Mouse (Mus musculus): ENCODE data around the gene Olfr160.
A peak's percentile ranks its signal among the peaks of the same experiment; 100 is the strongest.

Olfr160 gene

GRCm38 (mm10) chr9:37716150-37716549, at the start of gene Olfr160:
TSS of gene Olfr160 (minus strand) at chr9:37716250.
- no peak for DNase-seq (ENCODE audit: low spot score in 2 of 2)

GRCm38 (mm10) chr9:37762541-37762940, 46.5 kb upstream of the Olfr160 start:
- no peak for DNase-seq (ENCODE audit: low spot score in 2 of 2)

GRCm38 (mm10) chr9:37761728-37762127, 45.7 kb upstream of the Olfr160 start:
- DNase-seq (ENCODE audit: low spot score in 2 of 2) = no peak

- DNase-seq (ENCODE audit: low spot score in 2 of 2) = no peak
These were observed 36.0 kb upstream of the Olfr160 start for GRCm38 (mm10) chr9:37752006-37752405.

- no peak for DNase-seq (ENCODE audit: low spot score in 2 of 2)
These were observed 35.4 kb upstream of the Olfr160 start for GRCm38 (mm10) chr9:37751467-37751866.

- DNase-seq (ENCODE audit: low spot score in 2 of 2) = peak; percentile 12 to 36
These were observed 34.4 kb upstream of the Olfr160 start for GRCm38 (mm10) chr9:37750319-37751075.

- no peak for DNase-seq (ENCODE audit: low spot score in 2 of 2)
These were observed 28.8 kb upstream of the Olfr160 start, which contains the start of gene Olfr874 for GRCm38 (mm10) chr9:37744806-37745205. TSS of gene Olfr874 (plus strand) at chr9:37745106.

GRCm38 (mm10) chr9:37734310-37734709, 18.3 kb upstream of the Olfr160 start:
- no peak for DNase-seq (ENCODE audit: low spot score in 2 of 2)

GRCm38 (mm10) chr9:37689970-37690686, 25.9 kb downstream of the Olfr160 start:
- DNase-seq (ENCODE audit: low spot score in 2 of 2) = no peak

GRCm38 (mm10) chr9:37687941-37688303, 28.1 kb downstream of the Olfr160 start:
- DNase-seq (ENCODE audit: low spot score in 2 of 2) = no peak

GRCm38 (mm10) chr9:37687288-37687940, 28.6 kb downstream of the Olfr160 start:
- no peak for DNase-seq (ENCODE audit: low spot score in 2 of 2)

- DNase-seq (ENCODE audit: low spot score in 2 of 2) = peak in 1 of 2 experiments; percentile 50
These were observed 34.9 kb downstream of the Olfr160 start for GRCm38 (mm10) chr9:37681123-37681522.

GRCm38 (mm10) chr9:37675287-37675686, 40.8 kb downstream of the Olfr160 start:
- DNase-seq (ENCODE audit: low spot score in 2 of 2) = peak; percentile 49 to 79

GRCm38 (mm10) chr9:37670261-37670660, 45.8 kb downstream of the Olfr160 start:
- DNase-seq (ENCODE audit: low spot score in 2 of 2) = no peak

- no peak for DNase-seq (ENCODE audit: low spot score in 2 of 2)
These were observed 46.4 kb downstream of the Olfr160 start for GRCm38 (mm10) chr9:37669678-37670077.

GRCm38 (mm10) chr9:37669115-37669514, 46.9 kb downstream of the Olfr160 start, which contains the start of gene Panx3:
TSS of gene Panx3 (minus strand) at chr9:37669235.
- DNase-seq (ENCODE audit: low spot score in 2 of 2) = no peak

- no peak for DNase-seq (ENCODE audit: low spot score in 2 of 2)
These were observed 50.0 kb downstream of the Olfr160 start for GRCm38 (mm10) chr9:37666045-37666444.

- no peak for DNase-seq (ENCODE audit: low spot score in 2 of 2)
These were observed 51.4 kb downstream of the Olfr160 start for GRCm38 (mm10) chr9:37664604-37665003.

- DNase-seq (ENCODE audit: low spot score in 2 of 2) = no peak
These were observed 52.8 kb downstream of the Olfr160 start for GRCm38 (mm10) chr9:37663210-37663609.

- no peak for DNase-seq (ENCODE audit: low spot score in 2 of 2)
These were observed 56.6 kb downstream of the Olfr160 start for GRCm38 (mm10) chr9:37659413-37659812.

All from frontal cortex, postnatal 36 days (tissue).